ENCODE assay signal across 8 mouse cellular contexts in the genomic region with DNA sequence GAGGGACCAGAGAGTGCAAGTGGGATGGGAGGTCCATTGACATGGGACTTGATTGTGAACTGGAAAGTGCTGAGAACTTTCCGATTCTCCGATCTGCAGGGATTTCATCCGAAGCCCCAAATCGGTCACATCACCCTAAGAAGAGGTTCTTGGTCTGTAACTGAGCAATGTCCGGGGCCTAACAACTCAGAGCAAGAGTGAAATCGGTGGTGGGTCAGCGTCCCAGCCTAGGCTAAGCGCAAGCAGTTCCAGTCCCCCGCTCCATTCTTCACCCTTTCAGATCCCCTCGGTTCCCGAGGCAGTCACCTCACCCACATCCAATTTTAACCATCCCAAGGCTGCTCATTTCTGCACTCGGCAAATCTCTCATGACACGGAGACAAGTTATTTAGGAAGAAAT. TPM values are rescaled to one million over a fixed set of nuclear protein-coding genes. Genes with fewer than 3 reads are reported as not detected.
DNase-seq lines count a peak whose midpoint lies in the region; ATAC-seq and TF ChIP-seq lines count a peak whose summit lies in the region.

No protein-coding gene starts in this region.

- peak overlapping the region; percentile 78 for H3K9ac ChIP-seq in embryonic facial prominence, embryonic 12.5 days
- H3K9ac ChIP-seq in kidney, embryonic 15.5 days, result peak overlapping the region; percentile 67
- peak overlapping the region; percentile 70 for H3K9ac ChIP-seq in midbrain, embryonic 15.5 days

- H3K36me3 ChIP-seq in kidney, adult 2 months (ENCODE audit: control insufficient read depth, insufficient read depth, low read length), result no peaks in the 10 kb centered on the region
- H3K36me3 ChIP-seq in embryonic facial prominence, embryonic 12.5 days, result no peaks in the 10 kb centered on the region
- H3K36me3 ChIP-seq in kidney, embryonic 15.5 days, result no peaks in the 10 kb centered on the region
- H3K36me3 ChIP-seq in midbrain, embryonic 15.5 days (replicated peaks), result no peaks in the 10 kb centered on the region

- H3K27me3 ChIP-seq in kidney, adult 2 months (replicated peaks; ENCODE audit: control insufficient read depth, insufficient read depth, low read length), result no peaks in the 10 kb centered on the region
- no peaks in the 10 kb centered on the region for H3K27me3 ChIP-seq in embryonic facial prominence, embryonic 12.5 days
- no peaks in the 10 kb centered on the region for H3K27me3 ChIP-seq in kidney, embryonic 15.5 days
- no peaks in the 10 kb centered on the region; the same call in 1 of the 2 replicates for H3K27me3 ChIP-seq in midbrain, embryonic 15.5 days (replicated peaks)

- TF ChIP-seq POLR2A in kidney, adult 2 months (IDR thresholded peaks at IDR 0.05; ENCODE audit: low read depth, low read length), result no peak

- ATAC-seq in embryonic facial prominence, embryonic 12.5 days (ENCODE audit: insufficient number of reproducible peaks, insufficient read depth, low FRiP score, low TSS enrichment), result no peak
- ATAC-seq in kidney, embryonic 15.5 days (replicated peaks; ENCODE audit: low FRiP score), result 0 out of 2 replicates have a peak, but pooled peaks have one; percentile 7
- ATAC-seq in midbrain, embryonic 15.5 days (replicated peaks), result no peak

- H3K4me2 ChIP-seq in embryonic facial prominence, embryonic 12.5 days (replicated peaks), result peak overlapping the region; percentile 83
- peak overlapping the region; percentile 82 for H3K4me2 ChIP-seq in kidney, embryonic 15.5 days
- H3K4me2 ChIP-seq in midbrain, embryonic 15.5 days, result peak overlapping the region; percentile 81

- peaks cover 24% of the 10 kb centered on the region; the same call in 1 of the 2 replicates for H3K4me1 ChIP-seq in kidney, adult 2 months (ENCODE audit: control insufficient read depth, insufficient read depth, low read length)
- peaks cover 29% of the 10 kb centered on the region for H3K4me1 ChIP-seq in embryonic facial prominence, embryonic 12.5 days
- H3K4me1 ChIP-seq in kidney, embryonic 15.5 days, result peaks cover 53% of the 10 kb centered on the region
- peaks cover 50% of the 10 kb centered on the region for H3K4me1 ChIP-seq in midbrain, embryonic 15.5 days

- peak overlapping the region; percentile 95 for H3K4me3 ChIP-seq in kidney, adult 2 months (ENCODE audit: insufficient read depth, low read depth, low read length)
- peak overlapping the region; percentile 63 for H3K4me3 ChIP-seq in embryonic facial prominence, embryonic 12.5 days
- H3K4me3 ChIP-seq in kidney, embryonic 15.5 days (replicated peaks), result peak overlapping the region; percentile 60
- H3K4me3 ChIP-seq in midbrain, embryonic 15.5 days, result peak overlapping the region; percentile 52

- DNase-seq in kidney, adult 2 months, result no peak
- DNase-seq in kidney, adult 8-10 months, result no peak
- DNase-seq in adrenal gland, adult (ENCODE audit: inconsistent age in 2 of 2, low spot score in 1 of 2), result no peak
- DNase-seq in ovary, postnatal 36 days (ENCODE audit: low spot score), result no peak
- no peak for DNase-seq in left cerebral cortex, adult 18-20 months (ENCODE audit: low spot score in 2 of 2)

- 2% methylated on average over 13 of the region's 13 CpGs for WGBS in kidney, adult 2 months
- WGBS in embryonic facial prominence, embryonic 12.5 days, result 2% methylated on average over 13 of the region's 13 CpGs
- under 1% methylated on average over 13 of the region's 13 CpGs for WGBS in kidney, embryonic 15.5 days
- under 1% methylated on average over 13 of the region's 13 CpGs for WGBS in midbrain, embryonic 15.5 days

- peak overlapping the region; percentile 71 for H3K27ac ChIP-seq in kidney, adult 2 months (ENCODE audit: insufficient read depth, low read depth, low read length)
- peak overlapping the region; percentile 92 for H3K27ac ChIP-seq in embryonic facial prominence, embryonic 12.5 days
- H3K27ac ChIP-seq in kidney, embryonic 15.5 days, result peak overlapping the region; percentile 96
- peak overlapping the region; percentile 84 for H3K27ac ChIP-seq in midbrain, embryonic 15.5 days

- H3K9me3 ChIP-seq in embryonic facial prominence, embryonic 12.5 days, result no peaks in the 10 kb centered on the region
- H3K9me3 ChIP-seq in kidney, embryonic 15.5 days (replicated peaks), result no peaks in the 10 kb centered on the region
- H3K9me3 ChIP-seq in midbrain, embryonic 15.5 days, result no peaks in the 10 kb centered on the region

- TF ChIP-seq CTCF in kidney, adult 2 months (conservative IDR thresholded peaks at IDR 0.05; ENCODE audit: insufficient read depth, insufficient read length, low read depth, low read length), result no peak

RNA-seq across cellular contexts. Expression of a gene that starts 0.5 kb away (rescaled TPM):
- polyA plus RNA-seq in kidney, adult 2 months (2012; rRNA removed), result 41.7 and 48.0 TPM in 2 replicates
- 36.8 and 43.5 TPM in 2 replicates for polyA plus RNA-seq in embryonic facial prominence, embryonic 12.5 days (2016; fragmentation: Nextera tagmentation; extraction: Ambion mirVana)
- polyA plus RNA-seq in kidney, embryonic 15.5 days (2015; fragmentation: Nextera tagmentation; extraction: Ambion mirVana), result 60.8 and 64.3 TPM in 2 replicates
- polyA plus RNA-seq in midbrain, embryonic 15.5 days (2015; fragmentation: Nextera tagmentation; extraction: Ambion mirVana), result 33.5 and 37.7 TPM in 2 replicates
- total RNA-seq in left cerebral cortex, adult 18-20 months (2021), result 10 to 100 TPM; 23.6 to 26.8 TPM

RNA-seq across cellular contexts. Expression of a gene that starts 10.6 kb away (rescaled TPM):
- 14.8 and 15.6 TPM in 2 replicates for polyA plus RNA-seq in kidney, adult 2 months (2012; rRNA removed)
- polyA plus RNA-seq in embryonic facial prominence, embryonic 12.5 days (2016; fragmentation: Nextera tagmentation; extraction: Ambion mirVana), result 12.3 and 12.6 TPM in 2 replicates
- polyA plus RNA-seq in kidney, embryonic 15.5 days (2015; fragmentation: Nextera tagmentation; extraction: Ambion mirVana), result 7.4 and 8.7 TPM in 2 replicates
- polyA plus RNA-seq in midbrain, embryonic 15.5 days (2015; fragmentation: Nextera tagmentation; extraction: Ambion mirVana), result 20.5 and 21.2 TPM in 2 replicates
- total RNA-seq in left cerebral cortex, adult 18-20 months (2021), result 10 to 100 TPM; 35.2 to 38.0 TPM

RNA-seq across cellular contexts. Expression of a gene that starts 18.2 kb away (rescaled TPM):
- polyA plus RNA-seq in kidney, adult 2 months (2012; rRNA removed), result 102 and 106 TPM in 2 replicates
- 84.3 and 85.0 TPM in 2 replicates for polyA plus RNA-seq in embryonic facial prominence, embryonic 12.5 days (2016; fragmentation: Nextera tagmentation; extraction: Ambion mirVana)
- 83.5 and 101 TPM in 2 replicates for polyA plus RNA-seq in kidney, embryonic 15.5 days (2015; fragmentation: Nextera tagmentation; extraction: Ambion mirVana)
- polyA plus RNA-seq in midbrain, embryonic 15.5 days (2015; fragmentation: Nextera tagmentation; extraction: Ambion mirVana), result 319 and 333 TPM in 2 replicates
- total RNA-seq in left cerebral cortex, adult 18-20 months (2021), result 1,000 to 10,000 TPM; 1,053 to 1,091 TPM

RNA-seq across cellular contexts. Expression of a gene that starts 24.6 kb away (rescaled TPM):
- polyA plus RNA-seq in kidney, adult 2 months (2012; rRNA removed), result 1.7 TPM in 2 replicates
- polyA plus RNA-seq in embryonic facial prominence, embryonic 12.5 days (2016; fragmentation: Nextera tagmentation; extraction: Ambion mirVana), result 148 and 152 TPM in 2 replicates
- polyA plus RNA-seq in kidney, embryonic 15.5 days (2015; fragmentation: Nextera tagmentation; extraction: Ambion mirVana), result 164 and 175 TPM in 2 replicates
- 17.7 and 23.9 TPM in 2 replicates for polyA plus RNA-seq in midbrain, embryonic 15.5 days (2015; fragmentation: Nextera tagmentation; extraction: Ambion mirVana)
- under 1 TPM in 1 of 2 experiments, not detected in 1; 0.30 TPM for total RNA-seq in left cerebral cortex, adult 18-20 months (2021)

RNA-seq across cellular contexts. Expression of a gene that starts 24.9 kb away (rescaled TPM):
- 13.5 and 14.7 TPM in 2 replicates for polyA plus RNA-seq in kidney, adult 2 months (2012; rRNA removed)
- 11.4 and 11.5 TPM in 2 replicates for polyA plus RNA-seq in embryonic facial prominence, embryonic 12.5 days (2016; fragmentation: Nextera tagmentation; extraction: Ambion mirVana)
- 12.1 and 13.7 TPM in 2 replicates for polyA plus RNA-seq in kidney, embryonic 15.5 days (2015; fragmentation: Nextera tagmentation; extraction: Ambion mirVana)
- 11.3 and 12.3 TPM in 2 replicates for polyA plus RNA-seq in midbrain, embryonic 15.5 days (2015; fragmentation: Nextera tagmentation; extraction: Ambion mirVana)
- 100 to 1,000 TPM; 129 to 133 TPM for total RNA-seq in left cerebral cortex, adult 18-20 months (2021)
